Mouse (Mus musculus): Measurements from ENCODE around the gene Mcpt8.
"Not testable (repeated sequence)": the region's sequence is repeated elsewhere in the genome, so short reads cannot be mapped to it uniquely, and the experiment has no call there.

Gene Mcpt8

GRCm38 (mm10) chr14:56085167-56085566 is at the start of gene Mcpt8:
Mcpt8 (minus strand) TSS chr14:56085273.
- no peak for DNase-seq

DNA sequence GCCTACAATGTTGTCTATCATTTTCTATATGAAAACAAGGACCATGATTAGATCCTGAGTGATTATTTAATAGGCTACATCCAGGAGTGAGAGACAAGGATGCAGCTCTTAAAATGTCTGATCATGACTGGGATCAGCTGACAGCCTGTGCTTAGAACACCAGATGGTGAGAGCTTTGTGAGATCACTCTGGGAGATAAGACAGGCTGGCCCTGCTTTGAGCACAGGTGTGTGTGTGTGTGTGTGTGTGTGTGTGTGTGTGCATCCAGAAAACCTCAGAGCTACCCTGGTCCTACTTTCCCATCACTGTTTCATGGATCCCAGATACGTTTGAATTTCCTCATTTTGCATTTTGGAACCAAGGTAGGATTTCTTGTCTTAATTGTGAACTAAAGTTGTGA is 48.6 kb upstream of the Mcpt8 start:
- not testable (repeated sequence) for DNase-seq

DNA sequence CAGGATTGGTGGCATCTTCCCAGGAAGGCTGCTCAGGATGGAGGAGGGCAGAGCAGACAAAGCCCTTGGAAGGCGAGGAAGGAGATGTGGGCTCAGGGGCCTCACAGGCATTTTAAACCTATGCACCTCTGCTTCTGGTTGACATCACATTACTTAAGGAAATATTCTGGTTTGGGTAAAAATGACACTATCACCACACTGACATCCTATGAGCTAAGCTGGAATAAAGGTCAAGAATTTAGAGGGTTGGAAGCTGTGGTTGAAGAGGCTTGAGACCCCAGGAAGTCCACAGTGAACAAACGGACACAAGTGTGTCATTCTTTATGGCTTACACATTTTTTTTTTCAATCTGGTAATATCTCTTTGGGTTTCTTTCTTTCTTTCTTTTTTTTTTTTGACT is 47.4 kb upstream of the Mcpt8 start, which contains the start of gene Gzmd:
TSS of gene Gzmd (minus strand) at position 101 of the 400 bp plus-strand sequence.
- DNase-seq: not testable (repeated sequence)

GRCm38 (mm10) chr14:56128341-56128740 is 43.3 kb upstream of the Mcpt8 start:
- DNase-seq: no peak

DNA sequence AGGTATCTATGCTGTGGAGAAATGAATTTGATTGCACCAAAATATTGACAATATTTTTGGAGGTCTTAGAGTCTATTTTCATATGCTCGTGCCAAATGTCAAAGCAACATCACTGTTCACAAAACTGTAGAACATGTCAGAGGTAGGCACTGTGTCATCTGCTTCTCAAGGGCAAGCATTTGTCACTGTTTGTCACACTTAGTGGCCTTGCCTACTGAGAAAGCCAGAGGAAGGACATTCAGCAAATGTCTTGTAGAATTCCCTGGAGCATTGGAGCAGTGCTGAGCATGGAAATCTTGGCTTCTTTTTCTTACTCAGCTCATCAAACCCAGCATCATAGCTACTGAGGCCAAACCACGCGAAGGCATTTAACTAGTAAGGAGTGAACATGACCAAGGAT is 38.4 kb upstream of the Mcpt8 start:
- no peak for DNase-seq

DNA sequence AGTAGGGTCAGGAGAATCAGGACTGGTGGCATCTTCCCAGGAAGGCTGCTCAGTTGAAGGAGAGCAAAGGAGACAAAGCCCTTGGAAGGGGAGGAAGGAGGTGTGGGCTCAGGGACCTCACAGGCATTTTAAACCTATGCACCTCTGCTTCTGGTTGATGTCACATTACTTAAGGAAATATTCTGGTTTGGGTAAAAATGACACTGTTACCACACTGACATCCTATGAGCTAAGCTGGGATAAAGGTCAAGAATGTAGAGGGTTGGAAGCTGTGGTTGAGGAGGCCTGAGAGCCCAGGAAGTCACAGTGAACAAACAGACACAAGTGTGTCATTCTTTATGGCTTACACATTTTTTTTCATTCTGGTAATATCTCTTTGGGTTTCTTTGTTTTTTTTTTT is 35.5 kb upstream of the Mcpt8 start, which contains the start of gene Gzme:
TSS of gene Gzme (minus strand) at position 101 of the 400 bp plus-strand sequence.
- no peak for DNase-seq

DNA sequence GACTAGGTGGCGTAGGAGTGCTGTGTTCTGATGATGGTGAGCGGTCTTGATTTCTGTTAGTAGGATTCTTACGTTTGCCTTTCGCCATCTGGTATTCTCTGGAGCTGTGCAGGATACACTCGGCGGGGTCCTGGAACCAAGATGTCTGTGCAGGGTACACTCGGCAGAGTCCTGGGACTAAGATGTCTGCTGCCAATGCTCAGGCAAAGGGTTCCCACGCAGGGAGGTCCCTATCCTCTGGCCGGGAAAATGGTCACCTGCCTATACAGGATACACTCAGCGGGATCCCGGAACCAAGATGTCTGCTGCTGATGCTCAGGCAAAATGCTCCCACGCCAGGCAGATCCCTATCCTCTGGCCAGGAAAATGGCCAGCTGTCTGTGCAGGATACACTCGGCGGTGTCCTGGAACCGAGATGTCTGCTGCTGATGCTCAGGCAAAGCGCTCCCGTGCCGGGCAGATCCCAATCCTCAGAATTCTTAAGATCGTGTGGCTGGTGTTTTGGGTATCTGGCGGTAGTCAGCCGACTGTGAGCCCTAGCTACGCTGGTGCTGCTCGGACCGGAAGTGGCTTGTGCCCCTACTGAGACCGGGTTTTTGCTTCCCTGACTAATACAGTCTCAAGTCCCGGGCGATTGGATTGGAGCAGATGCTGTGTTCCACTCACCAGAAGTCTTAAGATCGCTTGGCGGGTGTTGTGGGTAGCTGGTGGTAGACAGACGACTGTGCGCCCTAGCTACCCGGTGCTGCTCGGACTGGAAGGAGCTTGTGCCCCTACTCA is 30.6 kb upstream of the Mcpt8 start:
- DNase-seq: not testable (repeated sequence)

GRCm38 (mm10) chr14:56105447-56106180 is 20.5 kb upstream of the Mcpt8 start:
- DNase-seq: no peak

GRCm38 (mm10) chr14:56105016-56105415 is 19.9 kb upstream of the Mcpt8 start:
- DNase-seq: no peak

- no peak for DNase-seq
Measured at GRCm38 (mm10) chr14:56103452-56103851, 18.4 kb upstream of the Mcpt8 start.

- no peak for DNase-seq
Measured at GRCm38 (mm10) chr14:56102386-56102785, 17.3 kb upstream of the Mcpt8 start, which contains the start of gene Ctsg. Ctsg (minus strand) TSS chr14:56102574.

- DNase-seq: peak; percentile 8 to 29
Measured at GRCm38 (mm10) chr14:56098940-56099339, 13.9 kb upstream of the Mcpt8 start.

GRCm38 (mm10) chr14:56097597-56097996 is 12.5 kb upstream of the Mcpt8 start:
- no peak for DNase-seq

DNA sequence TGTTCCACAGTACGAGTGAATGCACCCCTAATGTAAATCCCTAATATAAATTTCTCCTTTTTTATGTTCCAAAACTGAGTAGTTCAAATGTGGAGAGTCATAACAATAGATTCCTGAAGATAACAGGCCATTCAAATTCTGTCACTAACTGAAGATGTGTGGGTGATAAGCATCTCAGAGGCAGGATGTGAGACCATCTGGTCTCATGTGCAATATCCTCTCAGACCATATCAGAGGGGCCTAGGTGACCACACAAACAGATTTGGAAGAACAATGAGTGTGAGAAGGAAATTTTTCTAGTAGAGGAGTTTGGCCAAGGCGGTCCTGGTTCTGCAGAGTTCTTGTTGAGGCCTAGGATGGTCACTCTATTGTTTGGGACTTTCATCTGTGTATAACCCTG is 8.3 kb upstream of the Mcpt8 start:
- no peak for DNase-seq

- no peak for DNase-seq
Measured at GRCm38 (mm10) chr14:56086711-56087110, 1.6 kb upstream of the Mcpt8 start.

- no peak for DNase-seq
Measured at GRCm38 (mm10) chr14:56082016-56082415, 3.1 kb downstream of the Mcpt8 start.

GRCm38 (mm10) chr14:56062213-56062612 is 22.9 kb downstream of the Mcpt8 start, which contains the start of gene Mcpt4:
Mcpt4 (minus strand) TSS chr14:56062313.
- not testable (repeated sequence) for DNase-seq

- no peak for DNase-seq
Measured at GRCm38 (mm10) chr14:56057722-56058121, 27.4 kb downstream of the Mcpt8 start.

DNA sequence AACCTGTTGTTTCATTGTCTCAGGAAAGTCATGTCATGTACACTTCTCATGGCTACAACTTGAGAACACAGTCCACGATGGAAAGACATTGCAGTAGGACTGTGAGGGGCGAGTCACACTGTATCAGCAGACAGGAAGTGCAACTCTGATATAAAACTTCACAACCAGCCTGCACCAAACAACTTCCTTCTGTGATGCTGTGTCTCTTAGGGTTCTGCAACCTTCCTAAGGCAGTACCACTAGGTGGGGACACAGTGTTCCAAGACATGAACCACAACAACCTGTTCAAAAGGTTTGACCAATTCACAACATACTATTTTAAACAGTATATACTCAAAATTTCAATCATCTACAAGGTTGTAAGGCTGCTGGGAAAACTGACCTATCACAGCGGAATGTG is 29.7 kb downstream of the Mcpt8 start:
- DNase-seq: no peak

DNA sequence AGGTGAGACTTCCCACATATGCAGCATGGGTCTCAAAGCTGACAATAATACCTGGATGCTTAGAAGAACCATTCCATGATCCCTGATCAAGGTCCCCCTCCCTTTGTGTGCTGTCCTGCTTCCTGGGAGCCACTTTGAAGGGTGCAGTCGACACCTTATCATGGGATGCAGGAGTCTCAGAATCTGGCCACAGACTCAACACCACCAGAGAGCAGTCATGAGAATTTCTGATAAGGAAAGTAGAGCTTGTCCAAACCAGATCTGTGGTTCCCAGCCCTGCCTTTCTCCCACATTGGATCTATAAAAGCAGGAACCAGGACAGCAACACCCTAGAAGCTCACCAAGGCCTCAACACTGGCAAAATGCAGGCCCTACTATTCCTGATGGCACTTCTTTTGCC is 43.3 kb downstream of the Mcpt8 start, which contains the start of gene Mcpt2:
TSS of gene Mcpt2 (plus strand) at position 250 of the 400 bp plus-strand sequence.
- DNase-seq: not testable (repeated sequence)

- DNase-seq: no peak
Measured at GRCm38 (mm10) chr14:56034433-56034832, 50.6 kb downstream of the Mcpt8 start.
